Mouse (Mus musculus) layer of hippocampus, postnatal 10 days (tissue): ENCODE data around the gene Pex1. TPM values are rescaled to one million over a fixed set of nuclear protein-coding genes. Genes with fewer than 3 reads are reported as not detected.
"Not testable (repeated sequence)": the region's sequence is repeated elsewhere in the genome, so short reads cannot be mapped to it uniquely, and the experiment has no call there.

ENCODE experiments used
- DNase-seq, 2 experiments: peaks; one replicate each; pipeline ENCODE4 v3.0.0; 2021; ENCODE audit warnings: low spot score in 2 of 2
- microRNA-seq, 2 experiments: library from miRNA; unstranded; fragments of <30 nt; microRNA quantifications; one replicate each; pipeline ENCODE4 v1.2.0; 2021
- total RNA-seq, 2 experiments: library from RNA; stranded (reverse); gene quantifications; 2 replicates each; pipeline ENCODE4 v1.2.3; 2021

The Pex1 gene
- total RNA-seq, 2 experiments from 2014 or later: 22.9 to 27.5 TPM

DNA sequence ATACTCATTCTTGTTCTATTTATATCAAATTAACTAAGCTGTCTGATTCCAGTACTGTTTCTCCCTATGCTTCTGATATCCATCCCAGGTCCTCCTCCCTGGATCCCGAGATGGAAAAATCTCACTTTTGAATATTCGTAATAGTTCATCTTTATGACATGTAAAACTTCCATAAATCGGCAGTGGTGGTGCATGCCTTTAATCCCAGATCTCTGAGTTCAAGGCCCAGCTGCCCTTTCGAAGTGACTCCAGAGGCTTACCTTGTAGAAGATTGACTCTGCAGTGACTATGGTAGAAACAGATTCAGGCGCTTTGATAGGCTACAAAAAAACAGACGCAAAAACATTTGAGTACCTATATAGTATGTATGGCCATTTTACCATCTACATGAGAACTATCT is 48.8 kb downstream of the Pex1 start:
- DNase-seq: no peak

DNA sequence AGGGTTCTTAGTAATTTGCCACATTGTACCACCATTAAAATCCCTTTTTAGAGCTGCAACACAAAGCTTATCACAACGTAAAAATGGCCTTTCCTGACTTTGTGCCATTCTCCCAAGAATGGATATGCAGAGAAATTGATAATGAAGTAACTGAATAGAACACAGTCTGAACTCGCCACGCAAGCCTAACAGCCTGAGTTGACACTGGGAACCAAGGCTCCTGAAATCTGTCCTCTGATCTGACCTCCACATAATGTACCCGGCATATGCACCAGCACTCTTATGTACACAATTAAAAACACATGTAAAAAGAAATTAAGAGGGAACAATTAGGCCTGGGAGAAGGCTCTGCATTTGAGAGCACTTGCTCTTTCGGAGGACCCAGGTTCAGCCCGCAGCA is 49.5 kb downstream of the Pex1 start:
- DNase-seq: no peak

DNA sequence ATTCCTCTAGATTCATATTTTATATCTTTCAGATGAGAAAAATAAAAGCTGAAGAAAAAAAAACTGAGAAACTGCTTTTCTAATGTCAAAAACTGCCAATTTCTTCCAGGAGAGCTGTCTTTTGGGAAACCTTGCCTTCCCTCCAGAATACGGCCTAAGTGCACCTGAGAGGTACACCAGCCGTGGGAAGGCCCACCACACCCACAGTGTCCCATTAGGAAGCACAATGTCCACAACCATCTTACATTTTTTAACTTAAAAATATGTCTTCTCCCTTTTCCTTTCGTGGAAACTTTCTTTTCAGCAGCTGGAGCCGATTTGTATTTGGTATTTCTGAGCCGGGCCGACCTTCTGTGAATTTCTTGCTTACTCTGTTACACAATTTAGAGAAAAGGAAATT is 50.7 kb downstream of the Pex1 start:
- DNase-seq: no peak

DNA sequence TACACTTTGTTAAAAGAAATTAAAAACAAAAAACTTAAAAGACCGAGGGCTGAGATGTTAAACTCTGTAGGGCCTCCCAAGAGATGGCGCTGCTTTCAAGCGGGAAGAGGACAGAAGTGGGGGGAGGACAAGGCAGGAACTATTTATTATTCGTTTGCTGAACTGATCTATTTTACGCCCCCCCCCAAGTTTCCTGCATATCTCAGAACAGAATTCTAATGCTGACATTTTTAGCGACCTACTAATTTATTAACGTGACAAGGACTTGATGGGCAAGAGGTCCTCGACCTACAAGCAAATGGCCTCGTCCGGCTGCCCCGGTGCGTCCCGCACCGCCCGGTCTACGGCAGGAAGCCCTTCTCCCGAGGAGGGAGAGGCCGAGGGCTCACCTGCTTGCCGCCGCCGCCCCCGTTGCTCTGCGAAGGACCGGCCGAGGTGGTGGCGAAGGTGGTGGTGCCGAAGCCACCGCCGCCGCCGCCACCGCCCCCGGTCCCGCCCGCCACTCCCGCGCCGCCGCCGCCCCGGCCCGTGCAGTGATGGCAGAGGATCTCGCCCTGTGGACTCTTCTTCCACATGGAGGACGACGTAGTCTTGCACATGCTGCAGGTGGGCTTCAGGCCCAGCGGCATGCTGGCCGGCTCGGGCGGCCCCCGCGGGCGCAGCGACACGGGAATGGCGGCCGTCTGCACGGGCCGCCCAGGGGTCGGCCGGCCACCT is 51.3 kb downstream of the Pex1 start:
- DNase-seq: peak; percentile 33 to 64

DNA sequence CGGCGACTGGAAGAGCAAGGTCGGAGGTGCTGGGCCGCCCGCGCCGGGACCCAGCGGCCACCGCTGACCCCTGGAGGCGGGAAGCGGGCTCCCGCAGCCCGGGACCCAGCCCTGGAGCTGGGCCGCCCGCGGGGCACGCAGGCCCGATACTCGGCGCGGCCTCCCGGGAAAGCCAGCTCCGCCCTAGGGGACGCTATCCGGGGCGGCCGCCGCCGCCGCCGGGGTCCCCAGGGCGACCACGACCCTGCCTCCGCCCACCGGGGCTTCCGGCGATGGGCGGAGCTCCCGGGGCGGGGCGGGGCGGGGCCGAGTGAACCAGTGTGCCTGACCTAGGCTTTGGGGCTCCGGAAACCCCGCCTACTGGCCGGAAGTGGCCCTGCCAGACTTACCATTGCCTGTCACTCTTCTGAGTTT is 51.8 kb downstream of the Pex1 start:
- peak; percentile 71 to 84 for DNase-seq

DNA sequence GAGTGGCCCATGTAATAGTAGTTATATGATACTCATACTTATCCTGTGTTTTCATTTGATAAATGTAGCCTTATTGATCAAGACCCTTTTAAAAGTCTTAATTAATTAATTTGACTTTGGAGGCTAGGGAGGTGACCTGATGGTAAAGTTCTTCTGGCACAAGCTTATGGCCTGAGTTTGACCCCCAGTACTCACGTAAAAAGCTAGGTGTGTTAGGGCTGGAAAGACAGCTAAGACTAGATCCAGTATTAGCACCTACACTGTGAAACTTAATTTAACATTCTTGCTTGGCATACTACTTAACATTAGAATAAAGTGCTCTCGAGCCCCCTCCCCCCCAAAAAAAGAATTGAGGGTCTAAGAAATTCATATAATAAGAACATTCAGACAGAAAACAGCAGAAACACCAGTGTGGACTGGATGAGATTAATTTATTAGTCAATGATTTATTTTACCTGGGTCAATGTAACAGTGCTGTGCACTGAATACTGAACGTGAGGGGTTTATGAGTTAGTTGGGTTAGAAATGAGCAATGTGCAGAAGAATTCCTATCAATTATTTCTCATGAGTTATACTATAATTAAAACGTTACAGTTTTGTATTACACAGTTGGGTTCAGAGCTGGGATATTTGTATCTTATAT is 52.5 kb downstream of the Pex1 start:
- no peak for DNase-seq

DNA sequence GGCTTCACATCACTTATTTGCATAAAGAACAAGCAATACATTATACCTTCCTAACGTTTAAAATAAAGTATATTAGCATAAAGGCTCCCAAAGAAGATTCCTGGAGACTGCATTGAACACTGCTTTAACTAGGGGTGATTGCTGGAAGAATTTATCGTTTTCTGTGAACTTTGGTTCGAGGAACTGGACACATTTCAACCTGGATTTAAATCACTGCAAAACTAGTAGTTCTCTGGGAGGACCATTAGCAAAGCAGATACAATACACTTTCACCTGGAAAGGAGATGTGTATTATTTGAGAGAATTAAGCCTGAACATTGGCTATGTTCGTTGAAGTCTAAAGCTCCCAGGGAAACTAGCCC is 53.0 kb downstream of the Pex1 start:
- DNase-seq: no peak

DNA sequence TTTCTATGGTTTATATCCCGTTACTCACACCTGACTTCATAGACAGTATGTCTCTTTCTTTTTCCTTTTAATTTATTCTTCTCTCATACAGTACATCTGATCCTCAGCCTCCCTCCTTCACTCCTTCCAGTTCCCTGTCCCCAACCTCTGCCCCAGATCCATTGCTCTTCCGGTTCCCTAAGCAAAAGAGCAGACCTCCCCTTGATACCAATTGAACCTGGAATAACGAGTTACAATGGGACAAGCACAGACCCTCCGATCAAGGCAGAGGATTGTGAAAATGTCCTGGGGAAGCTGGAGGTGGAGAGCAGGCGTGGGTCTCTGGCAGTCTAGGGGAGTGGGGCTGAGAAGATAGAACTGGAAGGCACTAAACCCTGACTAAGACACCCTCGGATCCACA is 55.0 kb downstream of the Pex1 start, which contains the start of gene Tmbim7:
Gene Tmbim7, plus strand, starts transcription at position 301 of the 400 bp plus-strand sequence.
- no peak for DNase-seq

DNA sequence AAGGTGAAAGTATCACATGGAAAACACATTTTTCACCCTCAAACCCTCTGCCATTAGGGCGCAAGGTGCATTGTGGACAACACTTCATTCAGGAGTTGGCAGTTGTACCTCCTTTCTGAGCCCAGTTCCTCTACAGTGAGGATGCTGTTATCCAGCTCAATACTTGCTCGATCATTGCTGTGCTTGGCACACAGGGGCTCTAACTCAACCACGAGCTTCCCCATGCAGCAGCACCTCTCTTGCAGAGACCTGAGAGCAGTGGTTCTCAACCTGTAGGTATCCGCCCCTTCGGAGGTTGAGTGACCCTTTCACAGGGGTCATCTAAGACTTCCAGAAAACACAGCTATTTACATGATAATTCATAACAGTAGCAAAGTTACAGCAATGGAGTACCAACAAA is 55.8 kb downstream of the Pex1 start:
- no peak for DNase-seq

DNA sequence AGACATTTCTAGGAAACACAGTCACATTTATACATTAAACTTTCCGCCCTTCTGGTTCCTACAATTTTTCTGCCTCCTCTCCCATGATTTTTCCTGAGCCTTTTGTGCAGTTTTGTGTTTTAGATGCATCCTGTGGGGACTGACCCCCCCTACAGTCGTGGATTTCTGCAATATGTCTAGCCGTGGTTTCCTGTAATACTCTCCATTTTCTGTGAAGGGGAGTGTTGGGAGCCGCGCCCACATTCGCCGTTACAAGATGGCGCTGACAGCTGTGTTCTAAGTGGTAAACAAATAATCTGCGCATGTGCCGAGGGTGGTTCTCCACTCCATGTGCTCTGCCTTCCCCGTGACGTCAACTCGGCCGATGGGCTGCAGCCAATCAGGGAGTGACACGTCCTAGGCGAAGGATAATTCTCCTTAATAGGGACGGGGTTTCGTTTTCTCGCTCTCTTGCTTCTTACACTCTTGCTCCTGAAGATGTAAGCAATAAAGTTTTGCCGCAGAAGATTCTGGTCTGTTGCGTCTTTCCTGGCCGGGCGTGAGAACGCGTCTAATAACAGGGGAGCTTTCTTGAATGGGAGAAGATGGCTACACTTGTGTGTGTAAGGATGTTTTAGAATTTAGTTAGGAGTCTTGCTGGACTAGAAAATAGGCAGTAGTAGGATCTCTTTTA is 57.2 kb downstream of the Pex1 start:
- DNase-seq: not testable (repeated sequence)

DNA sequence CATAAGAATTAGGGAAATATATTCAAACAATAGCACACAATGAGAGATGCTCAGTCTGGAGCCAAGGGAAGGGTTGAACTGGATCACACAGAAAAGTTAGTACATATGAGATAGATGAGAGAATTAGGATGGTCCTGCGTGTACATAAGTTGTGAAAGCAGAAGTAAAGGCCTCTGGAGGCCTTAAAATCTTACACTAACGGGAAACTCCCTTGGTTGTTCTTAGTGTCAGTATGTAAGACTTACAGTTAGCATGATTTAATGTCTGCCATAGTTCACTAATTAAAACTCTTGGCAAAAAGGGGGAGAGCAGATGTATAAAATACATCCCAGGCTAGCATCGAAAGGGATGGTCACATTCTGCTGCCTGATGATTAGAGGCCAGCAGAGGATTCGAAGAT is 57.9 kb downstream of the Pex1 start:
- no peak for DNase-seq

DNA sequence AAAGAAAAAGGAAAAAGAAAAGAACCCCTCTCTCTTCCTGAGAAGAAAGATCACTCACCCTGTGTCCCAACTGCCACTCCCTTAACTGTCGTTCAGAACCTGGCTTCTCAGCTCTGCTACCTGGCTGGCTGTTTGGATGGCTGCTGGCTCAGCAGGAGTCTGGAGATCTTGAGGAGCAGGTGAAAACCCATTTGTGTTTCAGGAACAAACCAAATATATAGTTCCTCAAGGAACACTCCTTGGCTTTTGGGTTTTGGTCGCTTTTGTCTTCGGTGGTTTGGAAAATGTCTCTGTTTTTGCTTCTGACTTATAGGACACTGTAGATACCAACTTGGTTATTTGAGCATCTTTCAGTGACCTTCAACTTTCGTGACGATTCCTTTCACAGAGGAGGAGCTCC is 61.2 kb downstream of the Pex1 start, which contains the start of gene Gatad1:
Gene Gatad1, minus strand, starts transcription at position 101 of the 400 bp plus-strand sequence.
- no peak for DNase-seq

DNA sequence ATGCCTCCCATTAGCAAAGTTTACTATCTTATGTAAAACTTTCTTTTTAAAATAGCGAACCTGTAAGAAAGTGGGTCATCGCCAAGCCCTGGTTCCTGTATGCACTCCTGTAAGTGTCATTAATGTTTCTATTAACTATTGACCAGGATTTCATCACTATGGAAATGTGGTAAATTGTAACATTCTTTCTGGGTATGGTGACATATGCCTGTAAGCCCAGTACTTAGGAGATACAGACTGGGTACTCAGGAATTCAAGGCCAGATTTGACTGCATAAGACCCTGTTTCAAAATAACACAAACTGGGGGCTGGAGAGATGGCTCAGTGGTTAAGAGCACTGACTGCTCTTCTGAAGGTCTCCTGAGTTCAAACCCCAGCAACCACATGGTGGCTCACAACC is 69.4 kb downstream of the Pex1 start:
- no peak for DNase-seq

DNA sequence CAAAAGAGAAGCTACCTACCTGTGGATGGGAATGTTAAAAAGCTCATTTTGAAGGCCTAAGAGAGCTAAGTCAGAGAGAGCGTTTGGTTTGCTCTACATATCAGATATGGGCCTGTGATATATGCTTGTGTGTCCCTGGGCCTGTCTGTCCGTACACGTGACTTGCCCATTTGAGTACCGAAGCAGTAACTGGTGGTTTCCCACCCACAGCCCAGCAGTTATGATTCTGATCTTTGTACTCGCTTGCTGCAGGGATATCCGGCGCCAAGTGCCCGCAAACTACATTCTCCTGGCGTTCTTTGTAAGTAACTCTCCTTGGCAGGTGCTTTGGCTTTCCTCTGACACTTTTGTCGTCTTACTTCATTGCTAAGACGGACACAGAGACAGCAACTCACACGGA is 70.7 kb downstream of the Pex1 start:
- DNase-seq: no peak

DNA sequence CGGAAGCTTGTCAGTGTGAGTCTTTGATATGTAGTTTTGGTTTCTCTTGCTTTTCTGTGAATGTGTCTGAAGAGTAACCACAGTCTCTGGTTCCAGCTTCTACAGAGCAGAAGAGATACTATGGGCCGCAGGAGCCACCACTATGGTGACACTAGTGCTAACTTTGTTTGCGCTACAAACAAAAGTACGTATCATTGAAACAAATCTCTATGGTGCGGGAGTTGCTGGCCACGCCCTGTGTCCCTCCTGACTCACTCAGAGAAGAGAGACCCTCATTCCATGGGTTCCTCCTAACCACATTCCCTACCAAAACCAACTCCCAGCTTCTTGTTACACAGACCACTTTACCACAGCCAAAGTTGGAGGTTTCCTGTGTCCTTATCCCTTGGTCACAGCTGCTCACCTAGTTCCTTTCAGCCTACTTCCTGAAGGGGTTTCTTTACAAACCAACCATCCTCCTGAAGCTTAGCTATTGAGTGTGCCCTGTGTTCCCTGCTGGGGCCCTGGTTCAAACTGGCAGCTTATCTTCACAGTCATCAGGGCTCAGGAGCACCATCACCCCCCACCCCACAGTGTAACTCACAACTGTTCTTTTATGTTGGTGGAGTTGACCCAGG is 74.2 kb downstream of the Pex1 start:
- no peak for DNase-seq

Small RNAs within 50 kb of the gene (microRNA-seq; reads per million reads assigned to microRNA genes)
- 0 reads per million in 2 experiments for gene Gm26238

Other genes with a start within 250 kb of the Pex1 start
- gene Fam133b, start 52.2 kb upstream of the Pex1 start, total RNA-seq: 10 to 100 TPM; 41.7 to 42.1 TPM
- gene 1700109H08Rik, start 24.5 kb upstream of the Pex1 start, total RNA-seq: 1 to 10 TPM; 5.6 to 6.9 TPM
- 10 to 100 TPM; 11.2 to 12.7 TPM for gene Rbm48, start 519 bp downstream of the Pex1 start, total RNA-seq
- gene Tmbim7, start 55.1 kb downstream of the Pex1 start, total RNA-seq: not detected
- gene Gatad1, start 61.1 kb downstream of the Pex1 start, total RNA-seq: 100 to 1,000 TPM; 112 to 131 TPM
- 10 to 100 TPM; 68.7 to 72.9 TPM for gene Ankib1, start 206.9 kb downstream of the Pex1 start, total RNA-seq
- gene Krit1, start 207.1 kb downstream of the Pex1 start, total RNA-seq: 10 to 100 TPM; 44.2 to 47.1 TPM
- gene Lrrd1, start 249.1 kb downstream of the Pex1 start, total RNA-seq: not detected